Mouse (Mus musculus) embryo, embryonic 11.5 days (tissue): ENCODE measurements around the gene Arhgef12.

Experiments used
- DNase-seq: peaks from one replicate; pipeline ENCODE4 v3.0.0-alpha.2; 2012; ENCODE audit warnings: low read depth, low spot score

Gene Arhgef12

DNA sequence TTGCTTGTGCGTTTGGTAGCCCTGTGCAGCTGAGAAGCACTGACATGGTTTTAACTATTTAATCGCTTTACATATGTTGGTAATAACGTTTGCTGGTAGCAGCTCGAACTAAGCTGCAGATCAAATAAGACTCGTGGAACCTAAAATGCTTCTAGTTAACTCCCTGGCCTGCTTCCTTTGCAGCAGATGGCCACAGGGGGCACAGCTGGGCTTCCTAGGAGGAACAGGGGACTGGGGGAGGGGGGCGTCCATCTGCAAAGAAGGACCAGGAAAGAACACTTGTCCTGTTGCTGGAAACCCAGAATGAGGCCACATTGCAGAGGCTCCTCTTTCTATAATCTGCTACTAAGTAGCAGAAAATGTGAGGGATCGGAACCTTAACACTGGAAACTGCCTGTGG lies 186.8 kb downstream of the Arhgef12 start:
- no peak for DNase-seq

DNA sequence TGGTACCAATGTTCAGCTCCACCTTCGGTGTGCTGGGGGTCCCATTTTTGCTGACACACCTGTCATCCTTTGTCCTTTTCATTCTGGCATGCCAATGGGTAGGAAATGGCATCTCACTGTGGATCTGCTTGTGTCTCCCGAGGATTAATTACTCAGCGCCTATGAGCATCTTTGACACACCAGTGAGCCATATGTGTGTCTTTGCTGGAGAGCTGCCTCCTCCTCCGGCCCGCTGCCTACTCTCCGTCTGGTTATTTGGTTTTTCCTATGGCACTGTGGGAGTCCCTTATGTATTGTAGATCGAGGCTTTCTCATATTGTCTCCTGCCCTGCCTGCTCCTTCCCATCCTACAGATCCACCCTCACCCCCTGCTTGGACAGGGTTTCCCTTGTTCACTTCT lies 189.1 kb downstream of the Arhgef12 start:
- DNase-seq: no peak
